Mouse (Mus musculus): Measurements from ENCODE around the gene Fdx1l.
A peak's percentile ranks its signal among the peaks of the same experiment; 100 is the strongest.
"Not testable (repeated sequence)": the region's sequence is repeated elsewhere in the genome, so short reads cannot be mapped to it uniquely, and the experiment has no call there.

Fdx1l gene

GRCm38 (mm10) chr9:21074173-21074572 is 759 bp upstream of the Fdx1l start:
- no peak for DNase-seq (ENCODE audit: low read depth, low spot score)

- DNase-seq (ENCODE audit: low read depth, low spot score), result peak; percentile 64
Measured at GRCm38 (mm10) chr9:21072641-21073040, 773 bp downstream of the Fdx1l start.

GRCm38 (mm10) chr9:21067006-21067684 is 6.3 kb downstream of the Fdx1l start, which contains the start of gene Zglp1:
Zglp1 (minus strand) TSS chr9:21067093.
- DNase-seq (ENCODE audit: low read depth, low spot score), result no peak

- no peak for DNase-seq (ENCODE audit: low read depth, low spot score)
Measured at GRCm38 (mm10) chr9:21062928-21063327, 10.5 kb downstream of the Fdx1l start.

- DNase-seq (ENCODE audit: low read depth, low spot score), result no peak
Measured at GRCm38 (mm10) chr9:21051578-21051977, 21.8 kb downstream of the Fdx1l start.

- no peak for DNase-seq (ENCODE audit: low read depth, low spot score)
Measured at GRCm38 (mm10) chr9:21045235-21045634, 28.2 kb downstream of the Fdx1l start.

- DNase-seq (ENCODE audit: low read depth, low spot score), result not testable (repeated sequence)
Measured at GRCm38 (mm10) chr9:21044785-21045184, 28.6 kb downstream of the Fdx1l start.

- no peak for DNase-seq (ENCODE audit: low read depth, low spot score)
Measured at GRCm38 (mm10) chr9:21043563-21043962, 29.9 kb downstream of the Fdx1l start.

- DNase-seq (ENCODE audit: low read depth, low spot score), result peak; percentile 34
Measured at GRCm38 (mm10) chr9:21041308-21041707, 32.1 kb downstream of the Fdx1l start.

GRCm38 (mm10) chr9:21039779-21040178 is 33.6 kb downstream of the Fdx1l start:
- no peak for DNase-seq (ENCODE audit: low read depth, low spot score)

GRCm38 (mm10) chr9:21037481-21037891 is 35.9 kb downstream of the Fdx1l start:
- DNase-seq (ENCODE audit: low read depth, low spot score), result no peak

GRCm38 (mm10) chr9:21036666-21037065 is 36.7 kb downstream of the Fdx1l start:
- no peak for DNase-seq (ENCODE audit: low read depth, low spot score)

- DNase-seq (ENCODE audit: low read depth, low spot score), result no peak
Measured at GRCm38 (mm10) chr9:21036161-21036560, 37.3 kb downstream of the Fdx1l start.

- DNase-seq (ENCODE audit: low read depth, low spot score), result no peak
Measured at GRCm38 (mm10) chr9:21035586-21035985, 37.8 kb downstream of the Fdx1l start.

GRCm38 (mm10) chr9:21034481-21035085 is 38.8 kb downstream of the Fdx1l start:
- DNase-seq (ENCODE audit: low read depth, low spot score), result no peak

- DNase-seq (ENCODE audit: low read depth, low spot score), result peak; percentile 94
Measured at GRCm38 (mm10) chr9:21033136-21033535, 40.3 kb downstream of the Fdx1l start.

- no peak for DNase-seq (ENCODE audit: low read depth, low spot score)
Measured at GRCm38 (mm10) chr9:21032491-21032890, 40.9 kb downstream of the Fdx1l start.

- DNase-seq (ENCODE audit: low read depth, low spot score), result peak; percentile 45
Measured at GRCm38 (mm10) chr9:21031896-21032351, 41.5 kb downstream of the Fdx1l start, which contains the start of gene Icam5. Icam5 (plus strand) TSS chr9:21032073.

GRCm38 (mm10) chr9:21031251-21031895 is 42.0 kb downstream of the Fdx1l start:
- DNase-seq (ENCODE audit: low read depth, low spot score), result peak; percentile 84

GRCm38 (mm10) chr9:21030781-21031250 is 42.6 kb downstream of the Fdx1l start:
- peak; percentile 97 for DNase-seq (ENCODE audit: low read depth, low spot score)

GRCm38 (mm10) chr9:21030055-21030600 is 43.3 kb downstream of the Fdx1l start:
- no peak for DNase-seq (ENCODE audit: low read depth, low spot score)
